Mouse (Mus musculus): ENCODE data around the gene Thsd4.

- TF ChIP-seq MAX (IDR thresholded peaks at IDR 0.05), result no peak
- no peak for TF ChIP-seq CTCF (IDR thresholded peaks at IDR 0.05; ENCODE audit: control insufficient read depth, insufficient read depth, insufficient read length)
- no peak for TF ChIP-seq FOSL1 (IDR thresholded peaks at IDR 0.05; ENCODE audit: insufficient read depth, low read length, poor library complexity, severe bottlenecking)
- no peak for TF ChIP-seq USF1 (IDR thresholded peaks at IDR 0.05; ENCODE audit: low read depth)
Measured at GRCm38 (mm10) chr9:60182371-60182770, 339.5 kb downstream of the Thsd4 start.
